Mouse (Mus musculus) adrenal gland, adult 18-20 months (tissue): ENCODE results near the gene Rasa2. TPM values are rescaled to one million over a fixed set of nuclear protein-coding genes. Genes with fewer than 3 reads are reported as not detected.
"Not testable (repeated sequence)": the region's sequence is repeated elsewhere in the genome, so short reads cannot be mapped to it uniquely, and the experiment has no call there.

Experiments used
- DNase-seq, 2 experiments: peaks; one replicate each; pipeline ENCODE4 v3.0.0; 2021 to 2022; ENCODE audit warnings: low spot score in 2 of 2
- total RNA-seq, 2 experiments: library from RNA; stranded (reverse); gene quantifications; 1 replicate in 1 of 2; 2 replicates in 1 of 2; pipeline ENCODE4 v1.2.3; 2021

Rasa2 gene
- total RNA-seq, 2 experiments from 2014 or later: 12.1 to 15.4 TPM

DNA sequence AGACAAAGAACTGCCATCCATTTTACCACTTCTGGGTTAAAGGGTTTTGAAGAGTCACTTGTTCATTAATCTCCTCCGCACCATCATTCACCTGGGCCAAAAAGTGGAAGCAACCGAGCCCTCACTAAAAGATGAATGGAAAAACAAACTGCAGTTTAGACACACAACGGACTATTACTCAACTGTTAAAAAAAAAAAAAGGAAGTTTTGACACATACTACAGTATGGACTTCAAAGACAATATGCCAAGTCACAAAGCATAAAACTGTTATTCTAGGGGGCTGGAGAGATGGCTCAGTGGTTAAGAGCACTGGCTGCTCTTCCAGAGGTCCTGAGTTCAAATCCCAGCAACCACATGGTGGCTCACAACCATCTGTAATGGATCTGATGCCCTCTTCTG lies 12.6 kb upstream of the Rasa2 start:
- DNase-seq: not testable (repeated sequence)

DNA sequence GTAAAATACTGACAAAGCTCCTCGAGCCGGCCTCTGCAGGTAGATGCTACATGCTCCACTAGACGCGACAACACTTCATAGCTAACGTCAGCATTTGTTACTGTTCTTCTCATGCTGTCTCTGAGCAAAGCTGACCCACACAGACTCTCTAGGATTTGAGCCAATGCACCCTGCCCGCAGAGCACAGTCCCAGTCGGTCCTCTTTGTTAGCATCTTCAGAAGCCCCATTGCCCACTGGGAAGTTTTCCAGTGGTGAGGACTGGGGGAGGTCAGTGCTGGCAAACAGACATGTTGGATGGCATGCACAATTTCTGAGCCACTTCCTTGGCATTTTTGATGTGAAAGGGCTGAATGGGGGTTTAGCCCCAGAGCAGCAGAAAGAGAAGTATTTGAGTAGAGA lies 8.0 kb upstream of the Rasa2 start:
- no peak for DNase-seq

DNA sequence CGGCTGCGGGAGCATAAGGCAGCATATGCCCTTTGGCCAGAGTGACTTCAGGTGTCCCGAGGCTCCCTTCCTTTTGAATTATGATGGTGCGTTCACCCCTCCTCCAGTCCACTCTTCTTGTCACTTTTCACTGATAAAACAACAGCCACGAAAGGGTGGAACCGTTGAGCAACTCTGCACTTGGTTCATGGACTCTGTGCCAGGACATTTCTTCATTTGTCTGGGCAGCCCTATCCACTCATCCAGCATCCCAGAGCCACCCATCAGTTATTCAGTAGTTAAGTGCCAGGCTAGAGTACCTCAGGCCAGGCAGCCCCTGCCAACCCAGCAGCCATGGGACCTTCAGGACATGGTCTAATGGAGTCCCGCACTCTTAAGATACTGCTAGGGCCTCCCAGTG lies 7.1 kb upstream of the Rasa2 start:
- DNase-seq: no peak

DNA sequence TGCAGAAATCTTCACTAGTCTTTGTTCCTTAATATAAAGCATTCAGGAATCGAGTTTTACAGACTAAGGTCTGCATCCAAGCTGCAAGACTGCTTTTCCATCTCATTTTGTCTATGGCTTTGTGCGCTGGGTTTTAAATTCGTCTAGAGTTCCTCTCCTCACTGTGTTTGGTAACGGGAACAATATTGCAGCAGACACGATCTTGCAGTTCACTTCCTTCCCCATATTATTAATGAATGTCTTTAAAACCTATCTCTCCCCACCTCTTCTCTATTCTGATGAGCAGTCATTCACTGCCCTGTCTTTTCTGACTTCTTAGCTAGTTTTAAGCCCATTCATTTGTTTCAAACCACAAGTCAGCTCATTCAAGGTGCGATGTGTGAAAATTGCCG lies 5.7 kb upstream of the Rasa2 start:
- DNase-seq: no peak

DNA sequence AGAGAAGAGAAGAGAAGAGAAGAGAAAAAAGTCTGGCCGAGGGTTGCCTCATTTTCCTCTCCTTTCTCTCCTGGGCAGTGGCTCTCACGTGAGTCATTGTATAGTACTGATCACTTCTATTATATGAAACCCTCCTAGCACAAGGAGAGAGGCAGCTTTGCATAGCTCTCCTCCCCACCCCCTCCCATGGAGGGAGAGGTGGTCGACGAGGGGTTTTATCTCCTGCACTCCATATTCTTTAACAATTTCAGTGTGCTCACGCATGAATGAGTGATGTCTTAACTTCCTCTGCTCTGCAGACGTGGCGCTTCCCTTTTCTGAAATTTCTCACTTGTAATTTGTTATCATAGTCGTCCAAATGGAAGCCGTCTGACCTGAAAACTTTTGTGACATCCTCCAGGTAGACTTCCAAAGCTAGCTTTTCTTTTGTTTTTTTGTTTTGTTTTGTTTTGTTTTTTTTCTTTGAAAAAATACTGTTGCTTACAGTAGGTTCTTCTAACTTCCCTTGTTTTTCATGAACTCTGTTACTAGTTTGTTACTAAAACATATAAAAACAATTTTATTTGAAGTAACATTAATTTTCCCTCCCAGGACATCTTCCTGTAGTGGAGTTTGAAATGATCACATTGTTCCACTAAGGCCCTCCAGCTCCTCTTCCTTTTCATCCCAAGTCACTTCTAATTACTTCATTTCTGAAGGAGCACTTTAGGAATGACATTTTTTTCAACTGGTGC lies 5.2 kb upstream of the Rasa2 start:
- no peak for DNase-seq

DNA sequence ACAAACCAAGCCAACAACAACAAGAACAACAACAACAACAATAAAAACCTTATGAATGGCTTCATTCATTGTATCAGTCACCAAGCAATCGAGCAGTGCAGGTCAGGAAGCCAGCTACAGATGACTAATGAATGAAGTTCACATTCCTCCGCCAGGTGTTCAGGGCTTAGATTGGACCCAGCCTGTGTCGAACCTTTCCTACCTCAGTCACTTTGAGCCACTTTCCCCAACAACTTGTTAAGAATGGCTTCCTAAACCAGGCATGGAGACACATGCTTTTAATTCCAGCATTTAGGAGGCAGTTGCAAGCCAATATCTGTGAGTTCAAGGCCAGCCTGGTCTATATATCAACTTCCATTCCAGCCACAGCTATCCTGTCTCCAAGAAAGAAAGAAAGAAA lies 4.5 kb upstream of the Rasa2 start:
- DNase-seq: no peak

DNA sequence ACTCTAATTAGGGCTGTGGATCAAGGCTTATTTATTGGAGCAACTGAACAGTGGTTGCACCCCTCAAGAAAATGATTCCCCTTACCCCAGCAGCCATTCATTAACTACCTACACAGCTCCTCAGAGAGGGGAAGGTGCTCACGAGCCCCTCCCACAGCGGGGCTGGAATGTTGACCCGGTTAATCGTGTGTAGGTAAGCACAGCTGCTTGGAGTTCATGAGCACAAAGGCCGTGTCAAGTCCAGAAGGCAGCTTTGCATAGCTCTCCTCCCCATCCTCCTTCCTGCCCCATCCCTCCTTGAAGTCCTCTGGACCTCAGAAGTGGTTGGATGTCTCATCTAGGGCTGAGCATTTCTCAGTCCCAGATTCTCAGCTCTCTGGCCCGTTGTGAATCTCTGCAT lies 3.8 kb upstream of the Rasa2 start:
- DNase-seq: no peak

DNA sequence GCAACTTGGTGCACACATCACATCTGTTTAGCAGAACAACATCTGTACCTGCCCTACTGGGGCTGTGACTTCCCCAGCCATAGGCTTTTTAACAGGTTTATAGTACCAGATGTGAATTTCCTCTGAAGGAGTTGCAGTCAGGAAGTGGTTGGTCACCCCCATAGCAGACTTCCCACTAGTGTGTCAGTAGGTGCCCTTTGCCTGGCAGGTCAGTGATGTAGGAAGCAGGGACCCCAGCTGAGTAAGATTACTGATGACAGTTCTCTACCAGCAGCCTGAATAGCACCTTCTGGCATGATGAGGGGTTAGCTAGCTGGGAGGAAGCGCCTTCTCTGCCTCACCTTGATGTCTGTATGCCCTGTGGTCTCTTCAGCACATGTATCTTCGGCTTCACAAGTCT lies 2.4 kb upstream of the Rasa2 start:
- DNase-seq: no peak

DNA sequence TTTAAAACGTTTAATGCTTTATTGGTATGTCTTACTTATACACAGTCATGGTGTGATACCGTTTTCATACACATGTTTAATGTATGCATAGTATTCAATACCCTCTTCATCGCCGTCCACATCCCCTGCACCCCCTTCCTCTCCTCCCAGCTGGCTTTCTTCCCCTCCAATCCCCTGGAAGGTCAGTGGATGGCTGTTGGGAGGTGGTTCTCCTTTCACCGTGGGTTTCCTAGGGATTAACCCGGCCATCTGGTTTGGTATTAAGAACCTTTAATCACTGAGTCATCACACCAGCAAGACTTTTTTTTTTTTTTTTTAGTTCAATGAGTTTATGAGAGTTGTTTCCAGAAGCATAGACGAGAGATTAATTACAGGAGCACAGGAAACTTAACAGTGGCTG lies 1.3 kb upstream of the Rasa2 start:
- DNase-seq: no peak

DNA sequence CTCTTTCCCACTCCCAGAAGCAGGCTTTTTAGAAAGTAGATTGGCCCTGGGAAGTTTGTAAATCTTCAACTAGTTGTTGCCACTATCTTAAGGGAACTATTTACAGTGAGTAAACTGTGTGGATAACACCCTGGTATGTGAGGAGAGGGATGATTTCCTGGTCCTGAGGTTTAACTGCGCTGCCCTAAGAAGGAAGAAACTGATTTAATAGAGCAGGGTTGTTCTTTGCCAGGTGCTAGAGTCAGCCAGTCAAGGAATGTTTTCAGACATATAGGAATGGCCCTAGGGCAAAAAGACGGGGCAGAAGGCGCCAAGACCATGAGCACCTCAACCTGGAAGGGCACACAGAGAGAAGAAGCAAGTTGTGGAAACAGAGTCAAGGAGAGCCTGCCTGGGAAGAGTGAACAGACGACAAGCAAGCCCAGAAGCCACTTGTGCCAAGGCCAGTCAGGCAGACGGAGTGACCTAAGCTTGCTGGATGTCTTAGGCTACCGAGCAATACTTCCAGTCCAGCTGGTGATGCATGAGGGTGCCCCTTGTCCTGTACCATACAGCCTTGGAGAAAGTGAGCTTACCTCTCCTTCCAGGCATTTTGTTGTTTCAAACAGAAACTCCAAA lies 765 bp upstream of the Rasa2 start:
- DNase-seq: no peak

DNA sequence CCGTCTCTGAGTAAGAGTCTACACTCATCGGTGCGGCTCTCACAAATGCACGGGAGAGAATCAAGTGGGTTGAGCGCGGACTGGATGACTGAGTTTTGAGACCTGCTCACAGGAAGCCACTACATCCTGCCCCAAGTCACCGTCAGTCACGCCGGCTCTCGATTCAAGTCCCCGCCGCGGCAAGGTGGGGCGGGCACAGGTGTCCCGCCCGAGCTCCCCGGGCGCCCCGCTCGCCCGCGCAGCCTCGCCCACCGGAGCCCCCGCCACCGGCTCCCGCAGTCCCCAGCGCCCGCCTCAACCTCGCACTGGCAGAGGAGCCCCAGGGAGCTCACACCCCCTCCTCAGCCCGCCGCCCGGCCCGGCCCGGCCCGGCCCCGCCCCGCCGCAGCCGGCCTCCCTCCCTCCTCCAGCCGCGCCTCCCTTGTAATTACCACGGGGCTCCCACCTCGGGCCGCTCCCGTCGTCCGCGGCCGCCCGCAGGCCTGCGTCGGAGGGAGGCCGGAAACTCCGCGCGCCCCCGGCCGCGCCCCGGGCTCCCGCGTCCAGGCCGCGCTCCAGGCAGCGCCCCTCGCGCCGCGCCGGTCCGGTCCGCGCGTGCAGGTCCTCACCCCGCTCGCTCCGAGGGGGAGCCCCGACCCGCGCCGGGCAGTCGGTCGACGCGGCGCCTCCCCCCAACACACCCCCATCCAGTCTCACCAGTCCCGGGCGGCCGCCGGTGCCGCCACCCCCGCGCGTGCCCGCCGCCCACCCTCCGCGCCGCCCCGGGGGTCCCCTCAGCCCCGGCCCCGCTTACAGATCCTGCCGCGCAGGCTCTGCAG lies 637 bp downstream of the Rasa2 start:
- peak; percentile 54 to 56 for DNase-seq

DNA sequence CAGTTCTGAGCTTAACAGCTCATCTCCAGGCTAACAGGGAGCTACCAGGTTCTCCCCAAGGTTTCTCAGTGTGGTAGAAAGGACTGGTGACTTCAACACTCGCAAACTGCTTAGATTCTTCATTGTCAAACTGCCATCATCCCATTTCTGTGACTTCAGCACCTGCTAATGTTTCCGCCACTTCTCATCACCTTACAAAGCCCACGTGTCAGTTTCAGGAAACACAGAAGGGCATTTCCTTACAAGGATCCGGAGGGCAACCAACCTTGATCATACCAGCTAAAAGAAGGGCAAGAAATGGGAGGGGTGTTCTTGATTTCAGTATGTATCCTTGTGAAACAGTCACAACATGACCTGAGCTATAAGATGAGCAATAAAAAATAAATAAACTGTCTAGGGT lies 2.3 kb downstream of the Rasa2 start:
- no peak for DNase-seq

DNA sequence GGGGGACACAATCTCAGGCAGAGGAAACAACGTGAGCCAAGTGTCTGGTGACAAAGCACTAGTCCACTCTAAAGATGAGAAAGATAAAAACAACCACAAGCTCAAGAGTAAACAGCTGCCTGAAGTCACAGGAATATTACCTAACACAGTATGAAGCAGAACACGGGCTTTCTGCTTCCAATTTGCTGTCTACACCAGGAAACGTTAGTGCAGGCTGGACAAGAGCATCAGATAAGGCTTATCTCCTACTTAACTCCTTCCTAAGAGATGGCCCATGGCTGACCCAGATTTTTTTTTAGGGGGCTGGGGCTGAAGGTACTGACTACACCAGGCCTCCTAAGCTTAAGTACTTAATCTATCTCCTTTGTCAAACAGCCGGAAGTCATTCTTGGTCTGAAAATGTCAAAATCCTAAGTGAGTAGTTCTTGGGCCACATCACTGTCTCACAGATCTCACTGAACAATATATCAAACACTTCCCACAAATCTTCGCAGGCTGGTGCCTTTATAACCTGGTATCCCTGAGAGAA lies 3.8 kb downstream of the Rasa2 start:
- no peak for DNase-seq

DNA sequence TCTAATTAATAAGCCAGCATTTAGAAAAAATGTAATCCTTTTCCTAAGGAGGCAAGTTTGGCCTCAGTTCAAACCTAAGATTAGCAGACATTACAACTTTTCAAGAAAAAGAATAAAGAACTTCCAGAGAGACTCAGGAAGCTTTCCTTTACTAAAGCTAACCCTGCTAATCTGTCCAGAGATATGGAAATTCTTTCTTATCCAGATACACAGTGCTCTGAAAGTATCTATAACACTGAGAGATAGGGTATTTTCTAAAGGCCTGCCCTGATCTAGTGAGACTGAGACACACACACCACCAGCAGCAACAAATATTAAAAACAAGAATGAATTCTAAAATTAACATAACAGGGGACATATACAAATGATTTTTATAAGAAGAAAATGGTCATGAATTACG lies 4.4 kb downstream of the Rasa2 start:
- DNase-seq: no peak

DNA sequence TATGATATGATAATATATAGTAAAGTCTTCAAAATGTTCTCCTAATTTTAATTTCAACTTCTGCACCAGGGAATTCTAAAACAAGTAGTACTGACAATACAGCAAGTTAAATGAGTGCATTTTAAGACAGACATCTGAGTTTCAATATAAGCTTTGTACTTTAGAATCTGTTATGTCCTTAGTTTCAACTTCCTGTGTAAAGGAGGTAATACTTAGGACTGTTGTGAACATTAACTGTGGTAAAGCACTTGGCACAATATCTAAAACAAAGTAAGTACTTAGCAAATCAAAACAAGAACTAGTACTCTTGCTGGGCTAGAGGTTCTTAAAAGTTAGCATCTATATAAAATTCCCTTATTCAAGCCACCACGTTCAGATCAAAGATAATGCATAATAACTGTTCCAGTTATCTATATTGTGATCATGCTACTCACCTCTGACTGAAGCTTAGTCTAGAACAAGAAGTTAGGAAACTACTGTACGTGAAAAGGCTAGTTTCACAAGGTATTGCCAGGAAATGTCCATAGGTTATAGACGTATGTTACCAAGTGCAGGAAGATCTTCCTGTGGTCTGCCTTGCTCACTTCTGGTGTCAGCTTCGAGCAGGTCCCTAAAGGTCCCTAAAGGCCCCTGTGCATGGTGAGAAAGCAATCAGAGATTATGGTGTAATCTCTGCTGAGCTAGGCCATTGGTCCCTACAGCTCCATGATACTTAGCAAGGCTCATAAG lies 12.8 kb downstream of the Rasa2 start:
- no peak for DNase-seq

DNA sequence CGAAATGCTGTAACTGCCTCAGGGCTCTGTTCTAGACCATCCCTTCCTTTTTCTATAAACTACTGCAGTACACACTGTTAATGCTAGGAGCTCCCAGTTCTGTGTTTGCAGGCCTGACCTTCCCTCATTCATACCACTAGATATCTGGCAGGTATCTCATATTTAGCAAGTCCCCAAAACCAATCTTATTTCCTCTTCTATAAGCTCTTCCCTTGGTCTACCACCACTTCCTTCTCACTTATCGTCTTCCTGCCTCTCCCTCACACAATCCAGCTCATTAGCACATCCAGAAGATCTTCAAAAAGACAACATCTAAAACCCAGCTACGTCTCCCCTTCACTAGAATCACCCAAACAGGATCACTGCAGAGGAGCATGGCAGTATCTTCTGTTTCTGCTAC lies 19.1 kb downstream of the Rasa2 start:
- DNase-seq: no peak

DNA sequence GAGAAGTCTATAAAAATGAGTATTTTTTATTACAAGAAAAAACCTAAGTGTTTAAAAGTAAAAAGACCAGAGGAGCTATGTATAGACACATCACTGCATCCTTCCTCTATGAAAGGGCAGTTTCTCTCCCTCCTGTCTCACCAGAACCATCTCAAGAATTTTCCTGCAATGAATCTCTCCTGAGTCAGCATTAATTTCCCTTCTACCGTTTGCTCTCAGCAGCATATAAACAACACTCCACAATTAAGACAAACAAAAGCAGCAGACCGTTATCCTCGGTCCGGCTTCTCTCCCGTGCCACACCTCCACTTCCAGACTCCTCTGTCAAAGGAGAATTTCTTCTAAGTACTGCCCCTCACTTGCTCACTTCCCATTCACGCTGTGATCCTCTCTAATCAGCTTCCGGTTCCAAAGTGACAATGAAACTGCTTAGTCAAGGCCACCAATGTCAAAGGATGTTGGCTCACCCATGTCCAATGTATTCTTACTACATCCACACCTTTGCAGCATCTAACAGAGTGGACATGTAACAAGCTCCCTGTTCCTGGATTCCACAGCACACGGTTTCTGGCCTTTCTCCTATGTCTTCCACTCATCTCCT lies 19.6 kb downstream of the Rasa2 start:
- DNase-seq: no peak

DNA sequence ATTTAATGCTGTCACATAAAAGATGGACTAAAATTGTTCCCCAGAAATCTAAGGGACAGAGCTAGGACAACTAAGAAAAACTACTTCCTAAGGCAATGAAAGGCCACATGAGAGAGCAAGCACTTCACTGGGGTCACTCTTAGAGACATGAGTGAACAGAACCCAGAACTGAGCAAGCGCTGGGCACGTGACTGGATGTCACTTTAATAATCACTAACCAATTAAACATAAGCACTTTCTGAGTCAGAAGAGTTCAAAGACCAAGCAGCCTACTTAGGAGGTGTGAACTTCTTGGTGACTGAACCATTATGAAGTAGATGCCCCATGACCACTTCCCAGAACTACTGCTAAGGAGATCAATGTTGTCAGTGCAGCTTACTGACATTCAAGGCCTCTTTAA lies 20.6 kb downstream of the Rasa2 start:
- DNase-seq: no peak

DNA sequence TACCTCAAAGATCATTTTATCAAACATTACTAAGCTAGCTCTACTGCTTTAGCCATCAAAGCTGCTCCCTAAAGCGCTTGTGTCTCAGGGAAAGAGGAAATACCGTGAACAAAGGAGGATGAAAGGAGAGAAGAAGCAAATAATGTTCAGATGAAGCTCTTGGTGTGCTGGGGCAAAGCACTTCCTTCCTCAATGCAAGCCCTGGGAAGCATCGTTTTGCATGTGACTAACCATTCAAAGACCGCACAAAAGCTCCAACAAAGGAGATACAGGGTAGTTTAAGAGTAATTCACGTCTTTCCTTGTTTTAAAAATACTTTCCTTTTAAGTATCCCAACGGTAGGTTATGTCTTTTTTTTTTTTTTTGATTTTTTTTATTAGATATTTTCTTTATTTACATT lies 28.0 kb downstream of the Rasa2 start:
- no peak for DNase-seq

DNA sequence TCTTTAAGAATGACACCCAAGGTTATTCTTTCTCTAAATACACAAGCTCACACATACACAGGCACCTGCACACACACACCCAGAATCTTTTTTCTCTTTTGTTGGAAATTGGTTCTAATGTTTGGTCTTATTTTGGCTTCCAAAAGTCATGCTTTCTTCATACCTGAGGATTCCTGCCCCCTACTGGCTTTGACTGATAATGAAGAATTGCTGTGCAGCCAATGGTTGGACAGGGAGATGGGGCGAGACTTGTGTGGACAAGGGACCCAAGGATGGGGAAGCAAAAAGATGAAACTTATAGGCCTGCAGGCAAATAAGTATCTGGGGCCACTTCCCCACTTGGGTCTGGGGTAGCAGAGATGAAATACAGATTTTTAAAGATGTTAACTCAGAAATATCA lies 33.5 kb downstream of the Rasa2 start:
- no peak for DNase-seq
